Mouse (Mus musculus): ENCODE measurements around the gene Ms4a2. TPM values are rescaled to one million over a fixed set of nuclear protein-coding genes. Genes with fewer than 3 reads are reported as not detected.

Gene Ms4a2
- total RNA-seq, 2 experiments from 2014 or later: 0.32 TPM; not detected in 1

DNA sequence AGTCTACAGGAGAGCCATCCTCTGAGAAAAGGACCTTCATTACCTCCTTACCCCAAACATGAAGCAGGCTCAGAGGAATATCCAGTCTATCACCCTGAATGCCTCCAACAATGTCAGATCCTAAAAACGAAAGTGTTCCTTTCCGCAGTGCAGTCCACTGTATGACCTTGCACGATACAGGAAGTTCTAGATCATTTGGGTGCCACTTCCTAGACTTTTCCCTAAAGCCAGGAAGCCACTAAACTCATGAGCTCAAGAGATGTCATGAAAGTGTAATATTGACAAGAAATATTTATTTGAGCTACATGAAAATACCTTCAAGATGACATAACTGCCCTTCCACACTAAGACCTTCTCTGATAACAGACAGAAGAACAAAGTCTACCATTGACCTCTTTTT is 22.2 kb downstream of the Ms4a2 start:
- DNase-seq: no peak
- intact Hi-C loops (cut with DNase I): loop anchor here (10.0 kb wide), 1 partner anchor 247 kb away; no protein-coding TSS in a partner anchor

DNA sequence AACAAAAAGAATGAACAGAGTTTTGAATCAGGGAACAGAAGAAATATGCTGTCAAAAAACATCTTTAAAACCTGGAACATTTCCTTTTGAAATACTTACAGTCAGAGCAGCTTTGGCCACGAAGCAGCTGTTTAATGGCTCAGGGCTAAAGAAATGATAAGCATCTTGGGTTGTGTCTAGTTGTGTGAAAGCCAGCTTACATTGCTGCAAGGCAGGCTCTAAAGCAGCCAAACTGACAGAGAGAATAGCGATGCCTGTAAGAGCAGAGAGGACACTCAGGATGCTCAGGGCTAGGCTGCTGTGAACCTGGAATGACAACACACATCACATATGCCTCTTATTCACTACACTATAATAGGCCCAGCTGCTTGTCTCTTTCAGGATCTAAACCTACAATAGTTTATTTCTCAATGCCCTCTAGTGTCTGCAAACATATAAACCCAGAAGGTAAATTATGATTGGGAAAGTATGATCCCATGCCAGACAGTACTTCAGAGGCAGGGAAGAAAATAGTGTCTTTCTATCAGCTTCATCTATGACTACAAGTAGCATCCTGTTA is 33.5 kb downstream of the Ms4a2 start:
- DNase-seq: no peak
- intact Hi-C loops (cut with DNase I): no loop called here

DNA sequence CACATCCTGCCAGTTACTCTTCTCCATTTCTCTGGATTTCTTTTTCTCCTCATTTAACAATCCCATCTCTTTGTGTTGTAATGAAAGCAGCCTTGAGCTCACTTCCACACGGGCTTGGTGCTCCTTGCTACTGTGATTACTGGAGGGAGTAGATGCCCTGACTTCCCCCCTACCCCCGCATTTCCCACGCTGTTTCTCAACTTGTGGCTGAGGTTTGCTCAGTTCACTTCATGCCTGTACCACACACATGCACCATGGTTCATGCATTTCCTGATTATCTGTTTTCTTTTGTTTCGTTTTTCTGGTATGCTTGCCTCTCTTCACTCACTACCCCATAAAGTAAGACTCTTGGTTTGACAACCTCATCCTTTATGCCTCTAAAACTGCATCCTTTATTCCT is 34.3 kb downstream of the Ms4a2 start:
- no peak for DNase-seq
- intact Hi-C loops (cut with DNase I): no loop called here

DNA sequence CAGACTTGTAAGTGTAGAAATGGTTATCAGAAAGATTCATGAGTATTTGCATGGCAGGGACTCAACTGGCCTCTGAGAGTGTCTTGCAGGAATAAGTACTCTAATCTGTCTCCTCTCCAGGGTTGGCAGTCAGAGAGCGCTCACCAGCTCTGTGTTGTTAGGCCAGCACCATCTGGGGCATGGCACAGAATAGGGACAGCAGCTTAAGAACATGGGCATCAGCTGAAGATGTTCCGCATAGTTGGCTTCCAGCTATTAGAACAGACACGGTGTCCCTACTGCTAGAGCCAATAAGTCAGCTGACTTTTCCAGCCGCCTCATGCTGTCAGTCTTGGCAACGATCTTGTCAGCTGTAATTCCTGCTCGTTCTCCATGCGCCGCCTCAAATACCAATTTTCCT is 48.6 kb downstream of the Ms4a2 start:
- intact Hi-C loops (cut with DNase I): no loop called here
- DNase-seq: no peak

Other genes with a start within 250 kb of the Ms4a2 start
- 1 to 10 TPM; 2.0 to 3.5 TPM for gene Ms4a4a, start 248.2 kb downstream of the Ms4a2 start, total RNA-seq (2021)
- under 1 TPM in 1 of 2 experiments, not detected in 1; 0.35 TPM for gene Ms4a4c, start 218.9 kb downstream of the Ms4a2 start, total RNA-seq (2021)
- not detected for gene Ms4a4b, start 180.2 kb downstream of the Ms4a2 start, total RNA-seq (2021)
- gene Ms4a6c, start 154.4 kb downstream of the Ms4a2 start, total RNA-seq (2021): 1 to 10 TPM; 1.3 to 2.3 TPM
- under 1 TPM in 1 of 2 experiments, not detected in 1; 0.39 TPM for gene Gm8369, start 137.8 kb downstream of the Ms4a2 start, total RNA-seq (2021)
- 1 to 10 TPM; 1.8 to 2.2 TPM for gene Ms4a6b, start 107.2 kb downstream of the Ms4a2 start, total RNA-seq (2021)
- gene Ms4a4d, start 86.9 kb downstream of the Ms4a2 start, total RNA-seq (2021): 1 to 10 TPM; 4.0 to 4.6 TPM
- gene Ms4a6d, start 18.9 kb downstream of the Ms4a2 start, total RNA-seq (2021): 1 to 10 TPM in 1 of 2 experiments, under 1 TPM in 1; 0.84 to 1.4 TPM
- not detected for gene Ms4a3, start 17.1 kb upstream of the Ms4a2 start, total RNA-seq (2021)
- gene Oosp2, start 36.8 kb upstream of the Ms4a2 start, total RNA-seq (2021): not detected
- not detected for gene Oosp1, start 67.4 kb upstream of the Ms4a2 start, total RNA-seq (2021)
- gene Oosp3, start 73.3 kb upstream of the Ms4a2 start, total RNA-seq (2021): not detected
- not detected for gene Gif, start 123.8 kb upstream of the Ms4a2 start, total RNA-seq (2021)
- gene Mrpl16, start 146.7 kb upstream of the Ms4a2 start, total RNA-seq (2021): 10 to 100 TPM; 53.3 to 55.3 TPM
- 1 to 10 TPM; 1.4 to 2.7 TPM for gene Stx3, start 195.7 kb upstream of the Ms4a2 start, total RNA-seq (2021)
- gene Olfr1417, start 215.5 kb upstream of the Ms4a2 start, total RNA-seq (2021): not detected
- not detected for gene Olfr1418, start 237.3 kb upstream of the Ms4a2 start, total RNA-seq (2021)